Mouse (Mus musculus) intestine, embryonic 14.5 days (tissue): ENCODE results near the gene Cbfa2t3. TPM values are rescaled to one million over a fixed set of nuclear protein-coding genes. Genes with fewer than 3 reads are reported as not detected.

Source experiments
- ATAC-seq: fragments of 200-750 bp; cut with Nextera tagmentation; replicated peaks from 2 replicates; pipeline ENCODE4 v1.8.0; 2017; ENCODE audit warnings: low read depth, moderate number of reproducible peaks, moderate TSS enrichment, moderate library complexity; ENCODE audit not compliant: low FRiP score, low TSS enrichment
- DNase-seq: peaks from one replicate; pipeline ENCODE4 v3.0.0-alpha.2; 2018; ENCODE audit warnings: low spot score
- H3K27ac ChIP-seq: fragments of 300-500 bp; sonication (generic); 2 replicates; pipeline ENCODE4 v1.5.1; 2014; ENCODE audit warnings: low read depth, mild to moderate bottlenecking, control low read depth
- H3K27me3 ChIP-seq: fragments of 300-500 bp; sonication (generic); replicated peaks from 2 replicates; pipeline ENCODE4 v1.6.1; 2014; ENCODE audit warnings: low read length, control low read depth; ENCODE audit not compliant: control insufficient read depth, insufficient read depth
- H3K36me3 ChIP-seq: fragments of 300-500 bp; sonication (generic); 2 replicates; pipeline ENCODE4 v1.6.1; 2014; ENCODE audit warnings: low read length, control low read depth; ENCODE audit not compliant: control insufficient read depth, insufficient read depth
- H3K4me1 ChIP-seq: fragments of 300-500 bp; sonication (generic); replicated peaks from 2 replicates; pipeline ENCODE4 v1.6.1; 2014; ENCODE audit warnings: low read length, control low read depth, mixed read lengths; ENCODE audit not compliant: control insufficient read depth, insufficient read depth
- H3K4me2 ChIP-seq: fragments of 300-500 bp; sonication (generic); 2 replicates; pipeline ENCODE4 v1.6.1; 2014; ENCODE audit warnings: low read length
- H3K4me3 ChIP-seq: fragments of 300-500 bp; sonication (generic); 2 replicates; pipeline ENCODE4 v1.5.1; 2014; ENCODE audit warnings: low read depth, low read length, control low read depth, mixed read lengths
- H3K9ac ChIP-seq: fragments of 300-500 bp; sonication (generic); 2 replicates; pipeline ENCODE4 v1.6.1; 2014; ENCODE audit warnings: mild to moderate bottlenecking, low read length
- H3K9me3 ChIP-seq: fragments of 300-500 bp; sonication (generic); 2 replicates; pipeline ENCODE4 v1.6.1; 2016; ENCODE audit warnings: low read length, control low read depth; ENCODE audit not compliant: control insufficient read depth
- WGBS: fragments of 180-500 bp; shearing (Covaris S2); extraction: QIAGEN DNeasy Blood & Tissue Kit; methylation state at CpG from one replicate; pipeline ENCODE4 v1.1.7; 2014; 5-methylcytosine and 5-hydroxymethylcytosine counted together
- polyA plus RNA-seq: library from polyadenylated mRNA; unstranded; fragments of >200 nt; fragmentation: Nextera tagmentation; extraction: Ambion mirVana; gene quantifications from 2 replicates; pipeline ENCODE4 v1.2.1, GENCODE M21; 2014

Cbfa2t3 gene
- polyA plus RNA-seq, 1 experiment from 2014 or later: 4.0 TPM

DNA sequence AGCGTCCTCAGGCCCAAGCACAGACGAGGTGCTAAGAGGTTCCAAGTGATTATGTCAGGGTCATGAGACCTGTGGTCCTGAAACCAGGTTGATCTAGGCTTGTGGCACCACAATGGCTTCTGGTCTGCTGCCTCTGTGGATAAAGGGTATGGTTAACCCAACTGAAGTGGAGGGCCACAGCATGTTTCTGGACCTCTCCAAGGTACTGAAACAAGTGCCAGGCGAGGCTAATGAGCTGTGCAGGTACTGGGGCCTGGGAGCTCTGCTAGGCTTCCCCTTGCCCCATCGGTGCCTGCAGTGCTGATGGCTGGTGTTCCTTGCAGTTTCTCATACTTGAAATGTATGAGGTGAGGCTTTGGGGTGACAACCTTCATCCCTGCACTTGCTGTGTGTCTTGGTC, 38.2 kb upstream of the Cbfa2t3 start:
- Histone ChIP-seq H3K9ac (no peak overlapping the region), H3K9me3 (no peaks in the 10 kb centered on the region), H3K4me3 (no peak overlapping the region), H3K36me3 (no peaks in the 10 kb centered on the region), H3K4me1 (no peaks in the 10 kb centered on the region), H3K27ac (no peak overlapping the region), H3K4me2 (no peak overlapping the region), H3K27me3 (peaks cover 12% of the 10 kb centered on the region)
- DNase-seq (no peak), ATAC-seq (no peak)
- 43% methylated on average over 4 of the region's 4 CpGs for WGBS

DNA sequence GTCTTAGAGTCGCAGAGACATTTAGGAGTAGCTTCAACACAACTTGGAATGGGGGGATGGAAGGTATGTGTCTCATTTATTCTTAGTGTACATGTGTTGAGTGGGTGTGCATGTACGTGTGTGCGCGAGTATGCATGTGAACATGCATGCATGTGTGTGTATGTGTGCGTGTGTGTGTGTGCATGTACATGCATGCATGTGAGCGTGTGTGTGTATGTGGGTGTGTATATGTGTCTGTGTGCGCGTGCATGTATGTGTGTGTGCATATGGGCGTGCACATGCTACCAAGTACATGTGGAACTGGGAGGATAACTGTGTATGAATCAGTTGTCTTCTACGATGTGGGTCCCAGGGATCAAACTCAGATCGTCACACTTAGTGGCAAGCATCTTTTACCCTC, 37.7 kb upstream of the Cbfa2t3 start:
- 88% methylated on average over 11 of the region's 11 CpGs for WGBS
- Histone ChIP-seq H3K36me3 (no peaks in the 10 kb centered on the region), H3K4me2 (no peak overlapping the region), H3K27me3 (peaks cover 7% of the 10 kb centered on the region; the same call in 1 of the 2 replicates), H3K9ac (no peak overlapping the region), H3K4me1 (no peaks in the 10 kb centered on the region), H3K27ac (no peak overlapping the region), H3K9me3 (no peaks in the 10 kb centered on the region), H3K4me3 (no peak overlapping the region)
- no peak for ATAC-seq
- no peak for DNase-seq

DNA sequence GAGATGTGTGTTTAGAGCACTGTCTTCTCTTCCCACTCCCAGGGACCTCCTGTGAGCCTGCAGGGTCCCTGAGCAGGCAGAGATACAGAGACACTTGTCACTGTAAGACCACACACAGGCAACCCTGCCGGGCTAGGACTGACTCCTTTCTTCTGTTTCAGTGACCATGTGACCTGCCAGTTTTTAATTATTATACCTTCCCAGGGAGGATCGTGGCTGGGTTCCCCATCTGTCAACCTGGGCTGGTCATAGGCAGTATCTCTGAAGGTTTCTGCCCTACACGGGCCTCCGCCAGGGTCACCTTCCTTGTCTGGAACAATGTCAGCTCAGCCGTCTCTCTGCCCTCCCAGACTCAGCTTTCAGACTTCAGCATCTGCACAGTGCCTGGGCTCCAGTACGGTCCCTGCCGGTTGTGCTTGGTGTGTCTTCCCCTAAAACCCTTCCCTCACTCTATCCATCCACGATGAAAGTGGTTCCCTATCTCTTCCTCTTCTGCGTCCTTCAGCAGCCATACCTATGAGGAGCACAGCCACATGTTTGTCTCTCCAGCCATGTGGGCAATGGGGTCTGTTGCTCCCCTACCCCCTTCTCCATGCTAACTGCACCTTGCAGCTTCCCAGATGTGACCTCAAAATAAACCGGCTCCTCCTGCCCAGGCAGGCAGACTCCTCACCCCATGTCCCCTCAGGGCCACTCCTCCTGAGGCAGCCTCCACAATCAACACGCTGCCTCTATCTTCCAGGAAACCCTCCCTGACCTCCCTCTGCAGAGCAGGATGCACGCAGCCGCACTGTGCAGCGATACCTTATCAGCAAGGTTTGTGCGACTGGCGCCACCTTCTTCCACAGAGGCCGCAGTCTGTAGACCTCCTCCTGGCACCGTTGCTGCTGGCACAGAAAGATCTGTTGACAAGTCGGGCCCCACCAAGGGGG, 36.9 kb upstream of the Cbfa2t3 start:
- DNase-seq (no peak), ATAC-seq (no peak)
- 0 out of 2 replicates have a peak, but pooled peaks cover 2% of the 10 kb centered on the region for H3K27me3 ChIP-seq
- no peaks in the 10 kb centered on the region for H3K9me3 ChIP-seq
- H3K9ac ChIP-seq: no peak overlapping the region
- no peaks in the 10 kb centered on the region for H3K4me1 ChIP-seq
- no peak overlapping the region for H3K4me2 ChIP-seq
- 54% methylated on average over 19 of the region's 19 CpGs for WGBS
- no peak overlapping the region for H3K27ac ChIP-seq
- H3K36me3 ChIP-seq: no peaks in the 10 kb centered on the region
- no peak overlapping the region for H3K4me3 ChIP-seq

DNA sequence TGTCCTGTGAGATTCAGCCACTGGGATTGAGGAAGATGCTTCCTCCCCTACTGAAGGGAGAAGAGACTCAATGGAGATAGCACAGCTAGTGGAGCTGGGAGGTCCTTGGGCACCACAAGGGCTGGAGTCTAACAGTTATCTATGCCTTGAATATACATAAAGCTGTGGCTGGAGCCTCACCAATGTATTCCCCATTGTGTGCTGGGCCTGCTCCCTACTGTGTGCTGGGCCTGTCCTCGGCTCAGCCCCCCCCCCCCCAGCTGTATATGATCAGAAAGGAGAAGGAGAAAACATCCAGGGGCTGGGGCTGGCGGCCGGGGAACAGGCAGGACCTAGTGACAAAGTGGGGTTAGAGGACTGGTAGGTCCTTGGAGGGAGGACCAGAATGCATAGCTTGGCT, 36.2 kb upstream of the Cbfa2t3 start:
- H3K27me3 ChIP-seq: 0 out of 2 replicates have a peak, but pooled peaks cover 2% of the 10 kb centered on the region
- no peak overlapping the region for H3K9ac ChIP-seq
- no peaks in the 10 kb centered on the region for H3K9me3 ChIP-seq
- H3K36me3 ChIP-seq: no peaks in the 10 kb centered on the region
- H3K4me3 ChIP-seq: no peak overlapping the region
- H3K27ac ChIP-seq: no peak overlapping the region
- 64% methylated on average over 3 of the region's 3 CpGs for WGBS
- DNase-seq (no peak), ATAC-seq (no peak)
- H3K4me2 ChIP-seq: no peak overlapping the region
- H3K4me1 ChIP-seq: no peaks in the 10 kb centered on the region

DNA sequence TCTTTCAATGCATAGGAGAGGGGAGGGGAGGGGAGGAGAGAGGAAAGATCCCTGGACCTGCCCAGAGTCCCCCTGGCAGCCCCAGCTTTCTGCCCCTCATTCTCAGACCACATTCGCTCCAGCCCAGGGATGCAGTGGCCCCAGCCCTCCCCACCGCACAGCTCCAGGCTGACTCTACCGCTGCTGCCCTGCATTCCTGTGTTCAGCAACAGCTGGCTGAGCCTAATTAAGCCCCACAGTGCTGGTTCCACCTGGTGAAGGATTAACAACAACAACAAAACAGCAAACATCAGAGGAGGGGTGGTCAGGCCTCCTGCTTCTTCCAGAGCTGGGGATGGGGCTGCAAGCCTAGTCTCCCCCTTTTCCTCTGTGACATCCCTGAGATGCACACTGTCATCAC, 29.7 kb upstream of the Cbfa2t3 start:
- Histone ChIP-seq H3K9me3 (no peaks in the 10 kb centered on the region), H3K4me3 (no peak overlapping the region), H3K27me3 (no peaks in the 10 kb centered on the region), H3K9ac (no peak overlapping the region), H3K4me2 (no peak overlapping the region), H3K36me3 (no peaks in the 10 kb centered on the region), H3K27ac (no peak overlapping the region), H3K4me1 (no peaks in the 10 kb centered on the region)
- DNase-seq (no peak), ATAC-seq (no peak)
- 13% methylated on average over 3 of the region's 3 CpGs for WGBS

DNA sequence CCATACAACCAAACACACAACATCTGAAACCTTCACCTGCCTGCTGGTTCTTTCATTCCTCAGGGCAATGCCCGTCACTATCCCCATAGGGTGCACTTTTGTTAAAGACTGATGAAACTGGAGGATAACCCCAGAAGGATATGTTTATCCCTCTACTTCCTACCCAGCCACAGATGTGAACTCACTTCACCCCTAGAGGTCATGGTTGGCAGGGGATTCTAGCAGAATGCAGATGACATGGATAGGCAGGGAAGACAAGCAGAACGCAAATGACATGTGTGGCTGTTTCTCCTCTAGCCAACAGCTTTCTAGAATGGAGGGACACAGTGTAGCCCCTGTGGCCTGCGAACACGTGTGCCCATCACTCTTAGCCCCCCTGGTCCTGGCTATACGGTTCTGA, 28.5 kb upstream of the Cbfa2t3 start:
- no peak for ATAC-seq
- WGBS: 64% methylated on average over 5 of the region's 5 CpGs
- Histone ChIP-seq H3K27ac (no peak overlapping the region), H3K4me2 (no peak overlapping the region), H3K9me3 (no peaks in the 10 kb centered on the region), H3K9ac (no peak overlapping the region), H3K27me3 (no peaks in the 10 kb centered on the region), H3K4me1 (no peaks in the 10 kb centered on the region), H3K36me3 (no peaks in the 10 kb centered on the region), H3K4me3 (no peak overlapping the region)
- DNase-seq: no peak

DNA sequence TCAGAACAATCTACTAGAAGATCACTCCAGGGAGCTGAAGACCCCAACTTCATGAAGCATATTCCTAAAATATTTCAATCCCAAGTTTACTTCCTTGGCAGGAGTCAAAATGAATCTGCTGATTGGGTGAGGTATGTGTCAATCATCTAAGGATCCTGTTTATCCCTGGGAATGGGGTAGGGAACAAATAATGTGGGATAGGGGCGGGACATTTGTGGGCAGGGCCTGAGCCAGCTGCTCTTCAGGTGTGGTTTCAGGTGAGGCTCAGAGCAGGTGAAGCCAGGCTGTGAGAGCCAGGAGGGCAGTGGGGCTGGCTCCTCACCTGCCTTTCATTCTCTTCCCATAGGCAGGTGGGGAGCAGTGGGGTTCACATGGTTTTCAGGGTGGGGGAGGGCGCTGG, 27.9 kb upstream of the Cbfa2t3 start:
- no peak for DNase-seq
- H3K9me3 ChIP-seq: no peaks in the 10 kb centered on the region
- no peaks in the 10 kb centered on the region for H3K4me1 ChIP-seq
- H3K36me3 ChIP-seq: no peaks in the 10 kb centered on the region
- 66% methylated on average over 2 of the region's 2 CpGs for WGBS
- no peak for ATAC-seq
- no peak overlapping the region for H3K9ac ChIP-seq
- H3K4me3 ChIP-seq: no peak overlapping the region
- no peak overlapping the region for H3K27ac ChIP-seq
- no peak overlapping the region for H3K4me2 ChIP-seq
- no peaks in the 10 kb centered on the region for H3K27me3 ChIP-seq

DNA sequence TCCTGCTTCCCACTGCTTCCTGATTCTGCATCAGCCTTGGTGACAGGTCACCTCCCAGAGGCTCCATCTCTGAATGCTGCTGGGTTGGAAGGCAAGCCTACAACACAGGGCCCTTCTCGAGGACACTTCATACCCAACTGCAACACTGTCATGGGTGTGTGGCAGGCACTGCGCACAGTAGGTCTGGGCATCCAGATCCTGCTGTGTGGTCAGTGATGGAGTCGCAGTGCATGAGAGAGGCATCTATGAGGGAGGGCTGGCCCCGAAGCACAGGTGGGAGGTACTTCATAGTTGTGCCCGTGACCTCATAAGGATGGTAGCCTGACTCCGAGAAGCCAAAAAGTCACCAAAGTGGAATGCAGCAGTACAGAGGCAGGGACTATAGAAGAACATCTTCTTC, 26.3 kb upstream of the Cbfa2t3 start:
- 92% methylated on average over 6 of the region's 6 CpGs for WGBS
- Histone ChIP-seq H3K4me1 (no peaks in the 10 kb centered on the region), H3K4me2 (no peak overlapping the region), H3K9me3 (no peaks in the 10 kb centered on the region), H3K36me3 (no peaks in the 10 kb centered on the region), H3K27ac (no peak overlapping the region), H3K27me3 (0 out of 2 replicates have a peak, but pooled peaks cover 7% of the 10 kb centered on the region), H3K9ac (no peak overlapping the region), H3K4me3 (no peak overlapping the region)
- ATAC-seq: no peak
- no peak for DNase-seq
